Mouse (Mus musculus): ENCODE measurements around the gene Scamp3. TPM values are rescaled to one million over a fixed set of nuclear protein-coding genes. Genes with fewer than 3 reads are reported as not detected.

Scamp3 gene
- polyA plus RNA-seq (2016; fragmentation: Nextera tagmentation; extraction: Ambion mirVana), result 109 and 110 TPM in 2 replicates

DNA sequence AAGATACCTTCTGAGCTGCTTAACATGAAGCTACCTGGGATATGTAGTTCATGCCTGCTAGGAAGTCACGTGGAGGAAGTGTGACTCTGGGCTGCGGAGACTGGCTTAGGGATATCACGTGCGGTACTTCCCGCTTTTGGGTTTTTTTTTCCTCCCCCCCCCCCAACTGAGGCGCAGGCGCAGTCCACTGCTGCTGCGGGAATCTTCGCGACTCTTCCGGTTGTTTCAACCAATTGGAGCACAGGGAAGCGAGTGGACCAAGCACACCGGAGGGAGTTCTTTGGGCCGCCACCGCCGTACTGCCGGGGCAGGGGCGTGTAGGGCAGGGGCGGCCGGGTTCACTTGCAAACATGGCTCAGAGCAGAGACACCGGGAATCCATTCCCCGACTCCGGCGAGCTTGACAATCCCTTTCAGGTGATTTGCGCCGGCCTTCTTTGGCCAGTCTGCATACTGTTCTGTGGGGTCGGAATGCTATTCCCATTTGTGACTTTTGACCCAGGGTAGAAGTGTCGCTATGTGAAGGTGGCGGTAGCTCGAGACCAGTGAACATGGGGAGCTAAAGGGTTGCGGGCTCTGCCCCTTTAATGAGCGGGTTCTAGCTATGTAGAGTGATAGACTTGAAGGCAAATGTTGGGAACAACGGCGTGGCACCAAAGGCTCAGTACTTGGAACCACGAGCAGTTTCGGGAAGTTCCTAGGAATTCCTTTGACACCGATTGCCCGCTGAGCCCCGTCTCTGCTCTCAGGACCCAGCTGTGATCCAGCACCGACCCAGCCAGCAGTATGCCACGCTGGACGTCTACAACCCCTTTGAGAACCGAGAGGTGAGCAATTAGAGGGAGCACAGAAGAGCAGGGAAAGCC lies at the start of gene Scamp3:
Scamp3 (plus strand) TSS at position 232 of the 865 bp plus-strand sequence.
- Histone ChIP-seq H3K9me3 (no peaks in the 10 kb centered on the region), H3K4me1 (peaks cover 14% of the 10 kb centered on the region), H3K4me3 (peak within 1 kb of the TSS; percentile 61), H3K27ac (no peak within 1 kb of the TSS), H3K36me3 (peaks cover 78% of the 10 kb centered on the region), H3K4me2 (replicated peaks) (peak within 1 kb of the TSS; percentile 90), H3K27me3 (replicated peaks) (no peaks in the 10 kb centered on the region), H3K9ac (peak within 1 kb of the TSS; percentile 79)
- under 1% methylated on average over 43 of the region's 43 CpGs for WGBS
- ATAC-seq (ENCODE audit: low FRiP score, low read depth), result peak; percentile 95

DNA sequence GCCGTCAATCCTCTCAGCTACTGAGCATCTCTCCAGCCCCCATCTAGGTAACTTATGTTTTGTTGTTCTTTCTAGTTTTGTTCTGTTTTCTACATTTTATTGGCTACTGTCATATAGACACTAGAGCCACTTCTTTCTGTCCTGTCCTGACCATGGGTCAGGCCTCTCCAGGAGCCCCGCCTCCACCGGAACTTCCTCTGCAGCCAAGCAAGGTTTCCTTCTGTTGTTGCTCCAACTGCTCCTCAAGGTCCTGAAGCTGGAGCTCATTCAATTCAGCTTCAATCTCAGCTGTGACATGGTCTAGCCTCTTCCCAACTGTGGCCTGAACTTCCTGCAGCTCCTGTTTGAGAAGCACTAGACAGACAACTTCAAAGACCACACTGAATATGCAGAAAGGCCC lies 47.4 kb upstream of the Scamp3 start:
- Histone ChIP-seq H3K27ac (no peak overlapping the region), H3K4me3 (no peak overlapping the region), H3K27me3 (replicated peaks) (no peaks in the 10 kb centered on the region; the same call in none of the 2 replicates), H3K9ac (no peak overlapping the region), H3K36me3 (no peaks in the 10 kb centered on the region), H3K9me3 (no peaks in the 10 kb centered on the region), H3K4me1 (peaks cover 7% of the 10 kb centered on the region), H3K4me2 (replicated peaks) (no peak overlapping the region)
- 98% methylated on average over 3 of the region's 3 CpGs for WGBS
- ATAC-seq (ENCODE audit: low FRiP score, low read depth), result no peak

DNA sequence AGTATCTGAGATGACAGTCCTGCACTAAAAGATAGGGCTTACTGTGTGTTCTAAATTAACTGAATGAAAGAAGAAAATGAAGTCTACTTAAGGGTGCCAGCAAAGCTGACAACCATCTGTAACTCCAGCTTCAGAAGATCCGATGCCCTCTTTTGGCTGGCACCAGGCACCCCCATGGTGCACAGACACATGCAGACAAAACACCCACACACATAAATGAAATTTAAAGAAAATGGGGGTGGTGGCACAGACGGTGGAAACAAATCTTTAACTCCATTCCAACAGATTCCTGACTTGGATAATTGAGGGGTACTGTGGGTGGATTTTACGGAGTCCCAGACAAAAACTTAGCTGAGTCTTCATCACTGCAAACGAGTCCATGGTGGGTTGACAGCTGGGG lies 45.5 kb upstream of the Scamp3 start:
- Histone ChIP-seq H3K27ac (no peak overlapping the region), H3K4me2 (replicated peaks) (peak overlapping the region; percentile 62), H3K36me3 (no peaks in the 10 kb centered on the region), H3K9ac (no peak overlapping the region), H3K4me3 (peak overlapping the region; percentile 28; the same call in 1 of the 2 replicates), H3K4me1 (peaks cover 7% of the 10 kb centered on the region), H3K27me3 (replicated peaks) (no peaks in the 10 kb centered on the region; the same call in none of the 2 replicates), H3K9me3 (no peaks in the 10 kb centered on the region)
- WGBS, result 43% methylated on average over 4 of the region's 4 CpGs
- ATAC-seq (ENCODE audit: low FRiP score, low read depth), result no peak

DNA sequence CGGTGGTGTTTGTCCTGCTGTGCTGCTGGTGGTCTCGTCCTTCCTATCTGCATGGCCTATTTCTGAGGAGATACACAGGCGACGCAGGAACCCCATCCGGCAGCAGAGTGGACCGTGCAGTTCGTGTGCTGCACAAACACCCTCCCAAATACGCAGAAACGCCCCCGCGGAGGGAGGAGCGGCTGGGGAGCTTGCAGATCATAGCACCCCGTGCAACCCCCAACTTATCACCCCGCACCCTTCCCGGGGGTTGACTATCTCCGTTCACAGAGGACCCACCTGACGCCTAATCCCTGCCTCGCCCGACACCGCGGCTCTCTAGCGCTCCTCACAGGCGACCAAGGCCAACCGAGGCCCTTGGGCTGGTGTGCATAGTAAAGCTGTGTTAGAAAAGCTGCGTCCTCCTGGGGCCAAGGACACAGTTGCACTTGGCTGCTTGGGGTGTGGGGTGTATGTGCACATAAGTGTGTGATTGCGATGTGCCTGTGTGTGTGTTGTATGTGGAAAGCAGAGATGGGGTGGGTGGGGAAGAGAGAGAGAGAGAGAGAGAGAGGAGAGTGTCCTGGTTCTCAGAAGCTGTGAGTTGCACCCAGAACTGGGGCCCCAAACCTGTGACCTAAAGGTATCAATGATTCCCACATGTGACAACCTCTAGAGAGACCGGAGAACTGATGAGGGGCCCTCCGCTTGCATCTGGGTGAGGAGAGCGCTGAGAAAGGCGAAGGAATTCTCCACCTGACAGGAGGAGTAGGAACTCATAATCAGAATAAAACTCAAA lies 44.8 kb upstream of the Scamp3 start:
- Histone ChIP-seq H3K9ac (peak overlapping the region; percentile 29; the same call in 1 of the 2 replicates), H3K27ac (no peak overlapping the region), H3K9me3 (no peaks in the 10 kb centered on the region), H3K27me3 (replicated peaks) (no peaks in the 10 kb centered on the region; the same call in none of the 2 replicates), H3K36me3 (no peaks in the 10 kb centered on the region), H3K4me2 (replicated peaks) (peak overlapping the region; percentile 62), H3K4me3 (peak overlapping the region; percentile 28), H3K4me1 (peaks cover 7% of the 10 kb centered on the region)
- ATAC-seq (ENCODE audit: low FRiP score, low read depth), result 0 out of 2 replicates have a peak, but pooled peaks have one; percentile 29
- WGBS, result 17% methylated on average over 30 of the region's 30 CpGs

DNA sequence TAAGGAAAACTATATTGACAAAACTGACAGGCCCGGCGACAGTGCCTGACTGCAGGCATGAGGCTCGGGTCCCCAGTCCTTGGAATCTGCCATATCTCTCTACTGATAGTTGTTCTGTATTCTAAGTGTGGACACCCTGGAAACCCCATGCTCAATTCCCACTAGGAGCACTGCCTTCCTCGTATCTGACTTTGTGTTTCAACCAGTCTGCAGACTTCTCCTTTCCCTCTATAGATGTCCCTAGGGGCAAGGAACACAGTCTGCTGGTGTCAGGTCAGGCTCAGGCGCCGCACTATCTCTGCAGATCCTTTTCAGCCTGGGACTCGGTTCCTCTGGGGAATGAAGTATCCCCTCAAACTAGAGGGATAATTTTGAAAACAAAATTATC lies 44.2 kb upstream of the Scamp3 start:
- WGBS, result 81% methylated on average over 7 of the region's 7 CpGs
- H3K9ac ChIP-seq, result no peak overlapping the region
- H3K27ac ChIP-seq, result no peak overlapping the region
- no peaks in the 10 kb centered on the region for H3K9me3 ChIP-seq
- no peak for ATAC-seq (ENCODE audit: low FRiP score, low read depth)
- peaks cover 7% of the 10 kb centered on the region for H3K4me1 ChIP-seq
- no peaks in the 10 kb centered on the region; the same call in none of the 2 replicates for H3K27me3 ChIP-seq (replicated peaks)
- H3K4me3 ChIP-seq, result no peak overlapping the region
- 0 out of 2 replicates have a peak overlapping the region, but pooled peaks have one; percentile 62 for H3K4me2 ChIP-seq (replicated peaks)
- H3K36me3 ChIP-seq, result no peaks in the 10 kb centered on the region

DNA sequence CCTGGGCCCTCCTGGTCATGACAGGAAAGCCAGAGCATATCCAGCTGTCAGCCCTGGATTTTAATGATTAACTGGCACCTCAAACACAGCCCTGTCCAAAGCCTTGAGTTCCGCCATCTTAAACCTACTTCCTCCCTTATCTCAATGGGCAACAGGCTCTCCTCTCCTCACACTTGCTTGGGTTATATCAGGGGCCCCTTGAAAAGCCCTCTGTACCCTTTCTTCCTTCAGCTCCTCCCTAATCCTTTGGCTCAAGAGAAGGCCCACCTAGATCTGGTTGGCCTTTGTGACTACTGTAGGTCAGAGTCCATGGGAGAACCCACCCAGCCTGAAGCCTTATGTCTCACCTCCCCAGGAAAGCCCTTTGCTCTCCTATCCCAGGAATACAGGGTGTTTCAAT lies 43.5 kb upstream of the Scamp3 start:
- Histone ChIP-seq H3K27me3 (replicated peaks) (no peaks in the 10 kb centered on the region; the same call in none of the 2 replicates), H3K36me3 (no peaks in the 10 kb centered on the region), H3K4me1 (peaks cover 7% of the 10 kb centered on the region), H3K9ac (no peak overlapping the region), H3K4me2 (replicated peaks) (no peak overlapping the region), H3K4me3 (no peak overlapping the region), H3K9me3 (no peaks in the 10 kb centered on the region), H3K27ac (no peak overlapping the region)
- WGBS, result 93% methylated on average over 1 of the region's 1 CpGs
- no peak for ATAC-seq (ENCODE audit: low FRiP score, low read depth)

DNA sequence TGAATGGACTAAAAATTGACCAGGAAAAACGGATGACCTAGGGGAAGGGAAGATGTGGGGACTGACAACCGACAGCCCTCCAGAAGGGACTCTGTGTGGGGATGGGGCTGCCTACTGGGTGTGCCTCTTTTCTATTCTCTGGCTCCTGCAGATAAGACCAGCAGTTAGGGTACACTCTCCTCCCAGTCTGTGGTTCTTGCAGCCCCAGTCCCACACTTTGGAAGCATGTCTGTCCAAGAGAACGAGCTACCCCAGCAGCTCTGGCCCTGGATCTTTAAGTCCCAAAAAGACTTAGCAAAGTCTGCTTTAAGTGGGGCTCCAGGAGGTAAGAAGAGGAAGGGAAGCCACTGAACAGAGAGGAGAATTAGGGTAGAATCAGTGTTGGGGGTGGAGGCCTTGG lies 41.3 kb upstream of the Scamp3 start, which contains the start of gene Pklr:
Pklr (plus strand) TSS at position 185 of the 400 bp plus-strand sequence.
- ATAC-seq (ENCODE audit: low FRiP score, low read depth), result no peak
- H3K36me3 ChIP-seq, result no peaks in the 10 kb centered on the region
- no peak within 1 kb of the TSS for H3K4me3 ChIP-seq
- H3K9ac ChIP-seq, result no peak within 1 kb of the TSS
- peaks cover 7% of the 10 kb centered on the region for H3K4me1 ChIP-seq
- WGBS, result 57% methylated on average over 3 of the region's 3 CpGs
- no peak within 1 kb of the TSS for H3K27ac ChIP-seq
- H3K27me3 ChIP-seq (replicated peaks), result no peaks in the 10 kb centered on the region; the same call in none of the 2 replicates
- H3K9me3 ChIP-seq, result no peaks in the 10 kb centered on the region
- no peak within 1 kb of the TSS for H3K4me2 ChIP-seq (replicated peaks)

DNA sequence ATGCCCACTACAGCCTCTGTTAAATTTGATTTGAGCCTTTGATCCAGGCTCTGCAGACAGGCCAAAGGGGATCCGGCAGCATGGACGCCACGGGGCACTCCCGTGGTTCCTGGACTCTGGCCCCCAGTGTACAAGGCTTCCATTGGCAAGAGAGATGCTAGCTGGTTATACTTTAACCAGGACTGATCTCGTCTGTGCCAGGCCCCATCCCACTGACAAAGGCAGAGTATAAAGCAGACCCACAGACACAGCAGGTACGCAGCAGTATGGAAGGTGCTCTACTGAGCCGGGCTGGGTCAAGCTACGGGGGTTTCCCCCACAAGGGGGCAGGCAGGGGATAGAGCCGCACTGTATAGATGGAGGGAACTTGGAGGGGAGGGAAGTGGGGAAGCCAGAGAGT lies 40.9 kb upstream of the Scamp3 start:
- peaks cover 7% of the 10 kb centered on the region for H3K4me1 ChIP-seq
- no peak overlapping the region for H3K27ac ChIP-seq
- H3K9ac ChIP-seq, result no peak overlapping the region
- H3K27me3 ChIP-seq (replicated peaks), result no peaks in the 10 kb centered on the region; the same call in none of the 2 replicates
- H3K9me3 ChIP-seq, result no peaks in the 10 kb centered on the region
- no peak for ATAC-seq (ENCODE audit: low FRiP score, low read depth)
- no peak overlapping the region for H3K4me2 ChIP-seq (replicated peaks)
- WGBS, result 20% methylated on average over 9 of the region's 9 CpGs
- no peak overlapping the region for H3K4me3 ChIP-seq
- no peaks in the 10 kb centered on the region for H3K36me3 ChIP-seq

DNA sequence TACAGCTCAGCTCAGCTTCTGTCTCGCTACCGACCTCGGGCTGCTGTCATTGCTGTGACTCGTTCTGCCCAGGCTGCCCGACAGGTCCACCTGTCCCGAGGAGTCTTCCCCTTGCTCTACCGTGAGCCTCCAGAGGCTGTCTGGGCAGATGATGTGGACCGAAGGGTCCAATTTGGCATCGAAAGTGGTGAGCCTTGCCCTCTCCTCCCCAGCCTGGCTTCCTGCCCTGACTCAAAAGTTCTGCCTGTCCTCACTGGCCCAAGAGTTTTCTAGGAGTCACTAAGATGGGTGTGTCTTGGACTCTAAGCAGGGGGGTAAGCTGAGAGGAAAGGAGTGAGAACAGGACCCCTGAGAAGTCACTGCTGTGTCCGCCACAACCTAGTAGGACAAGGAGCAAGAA lies 32.5 kb upstream of the Scamp3 start:
- H3K9ac ChIP-seq, result no peak overlapping the region
- peaks cover 14% of the 10 kb centered on the region for H3K4me1 ChIP-seq
- H3K4me3 ChIP-seq, result no peak overlapping the region
- no peak overlapping the region for H3K4me2 ChIP-seq (replicated peaks)
- H3K27ac ChIP-seq, result no peak overlapping the region
- ATAC-seq (ENCODE audit: low FRiP score, low read depth), result no peak
- no peaks in the 10 kb centered on the region for H3K36me3 ChIP-seq
- WGBS, result 88% methylated on average over 10 of the region's 10 CpGs
- peaks cover 28% of the 10 kb centered on the region for H3K27me3 ChIP-seq (replicated peaks)
- H3K9me3 ChIP-seq, result no peaks in the 10 kb centered on the region

DNA sequence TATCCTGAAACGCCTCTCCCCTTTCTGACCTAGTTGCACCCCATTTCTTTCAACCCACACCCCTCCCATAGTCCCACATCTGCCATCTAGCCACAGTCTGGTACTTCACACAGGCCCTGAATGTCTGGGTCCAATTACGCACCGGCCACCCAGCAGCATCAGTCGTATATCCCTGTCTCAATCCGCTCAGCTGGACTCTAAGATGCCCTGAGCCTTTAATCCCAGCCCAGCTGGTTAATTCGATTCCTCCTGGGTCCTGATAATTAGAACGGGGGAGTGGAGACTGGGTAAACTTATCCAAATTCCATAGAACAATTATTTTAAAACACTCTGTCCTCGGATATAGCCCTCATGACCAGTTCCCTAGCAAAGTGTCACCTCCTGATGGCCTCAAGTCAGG lies 31.7 kb upstream of the Scamp3 start:
- peaks cover 14% of the 10 kb centered on the region for H3K4me1 ChIP-seq
- H3K27me3 ChIP-seq (replicated peaks), result peaks cover 33% of the 10 kb centered on the region
- H3K36me3 ChIP-seq, result peaks cover 3% of the 10 kb centered on the region; the same call in 1 of the 2 replicates
- WGBS, result 61% methylated on average over 8 of the region's 8 CpGs
- H3K4me3 ChIP-seq, result no peak overlapping the region
- H3K9me3 ChIP-seq, result no peaks in the 10 kb centered on the region
- no peak overlapping the region for H3K27ac ChIP-seq
- H3K4me2 ChIP-seq (replicated peaks), result no peak overlapping the region
- no peak for ATAC-seq (ENCODE audit: low FRiP score, low read depth)
- no peak overlapping the region for H3K9ac ChIP-seq

DNA sequence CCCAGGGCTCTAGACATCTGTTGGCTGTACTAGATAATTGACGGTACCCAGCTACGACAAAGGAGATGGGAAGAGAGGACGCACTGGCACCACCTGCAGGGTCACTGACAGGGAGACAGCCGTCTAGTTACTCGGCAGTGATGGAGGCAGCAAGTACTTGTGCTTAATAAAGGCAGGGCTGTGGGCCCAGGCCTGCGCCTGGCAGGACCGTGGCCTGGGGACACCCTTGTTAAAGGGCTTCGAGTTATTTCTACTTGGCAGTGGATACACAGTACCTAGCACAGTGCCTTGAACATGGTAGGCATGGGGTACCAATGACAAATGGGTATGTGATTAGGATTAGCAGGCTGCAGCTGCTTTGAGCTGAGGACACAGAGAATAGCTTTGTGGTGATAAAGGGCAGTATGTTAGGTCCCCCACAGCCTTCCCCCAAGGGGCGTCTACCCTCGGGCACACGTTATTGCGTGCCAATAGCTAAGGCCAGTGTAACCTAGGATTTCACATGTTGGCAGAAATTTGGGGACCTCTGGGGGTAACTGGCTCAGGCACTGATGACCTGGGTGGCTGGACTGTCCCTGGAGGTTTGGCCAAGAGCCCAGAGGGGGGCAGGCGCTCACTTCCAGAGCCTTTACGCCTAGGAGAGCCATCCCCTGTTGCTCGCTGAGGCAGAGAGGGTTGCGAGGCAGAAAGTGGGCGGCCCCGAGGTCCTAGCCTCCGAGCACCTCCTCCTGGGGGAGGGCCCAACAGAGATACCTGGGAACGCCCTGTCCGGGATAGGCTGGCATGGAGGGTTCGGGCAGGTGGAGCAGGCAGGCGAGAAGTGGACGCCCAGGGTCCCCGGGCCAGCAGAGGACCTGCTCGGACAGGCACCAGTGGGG lies 29.9 kb upstream of the Scamp3 start:
- ATAC-seq (ENCODE audit: low FRiP score, low read depth), result 0 out of 2 replicates have a peak, but pooled peaks have one; percentile 19
- Histone ChIP-seq H3K9ac (no peak overlapping the region), H3K27ac (no peak overlapping the region), H3K4me3 (no peak overlapping the region), H3K9me3 (no peaks in the 10 kb centered on the region), H3K27me3 (replicated peaks) (peaks cover 33% of the 10 kb centered on the region), H3K4me1 (peaks cover 14% of the 10 kb centered on the region), H3K4me2 (replicated peaks) (peak overlapping the region; percentile 40), H3K36me3 (peaks cover 4% of the 10 kb centered on the region; the same call in 1 of the 2 replicates)
- 20% methylated on average over 26 of the region's 26 CpGs for WGBS
